Mouse (Mus musculus): ENCODE measurements around the gene Tsc22d1. TPM values are rescaled to one million over a fixed set of nuclear protein-coding genes. Genes with fewer than 3 reads are reported as not detected.
A peak's percentile ranks its signal among the peaks of the same experiment; 100 is the strongest.

Gene Tsc22d1
- polyA plus RNA-seq, 1 experiment from 2014 or later: 323 TPM

DNA sequence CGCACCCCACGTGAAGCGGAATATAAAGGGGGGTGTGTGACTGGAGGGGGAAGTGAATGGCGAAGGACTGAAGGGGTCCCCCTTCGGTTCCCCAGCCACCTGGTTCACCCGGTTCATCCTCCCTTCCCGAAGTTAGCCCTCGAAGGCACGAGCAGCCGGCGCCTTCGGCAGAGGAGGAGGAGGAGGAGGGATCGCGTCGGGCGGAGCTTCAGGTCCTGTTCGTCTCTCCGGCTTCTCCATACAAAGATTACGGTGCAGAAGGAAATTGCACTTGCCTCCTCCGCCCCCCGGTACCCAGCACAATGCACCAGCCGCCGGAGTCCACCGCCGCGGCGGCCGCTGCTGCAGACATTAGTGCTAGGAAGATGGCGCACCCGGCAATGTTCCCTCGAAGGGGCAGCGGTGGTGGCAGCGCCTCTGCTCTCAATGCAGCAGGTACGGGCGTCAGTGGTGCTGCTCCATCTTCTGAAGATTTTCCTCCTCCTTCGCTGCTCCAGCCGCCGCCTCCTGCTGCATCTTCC is 1.1 kb downstream of the Tsc22d1 start:
- peak overlapping the region; percentile 78 for H3K4me3 ChIP-seq
- H3K9ac ChIP-seq: peak overlapping the region; percentile 92
- no peaks in the 10 kb centered on the region for H3K27me3 ChIP-seq (replicated peaks)
- WGBS: 1% methylated on average over 34 of the region's 38 CpGs
- ATAC-seq (ENCODE audit: insufficient number of reproducible peaks, low FRiP score): peak; percentile 20
- H3K4me1 ChIP-seq (replicated peaks): peaks cover 45% of the 10 kb centered on the region
- no peaks in the 10 kb centered on the region for H3K9me3 ChIP-seq (replicated peaks)
- peak overlapping the region; percentile 86 for H3K4me2 ChIP-seq
- peak overlapping the region; percentile 95 for H3K27ac ChIP-seq (ENCODE audit: poor library complexity, severe bottlenecking)
- H3K36me3 ChIP-seq: peaks cover 28% of the 10 kb centered on the region

DNA sequence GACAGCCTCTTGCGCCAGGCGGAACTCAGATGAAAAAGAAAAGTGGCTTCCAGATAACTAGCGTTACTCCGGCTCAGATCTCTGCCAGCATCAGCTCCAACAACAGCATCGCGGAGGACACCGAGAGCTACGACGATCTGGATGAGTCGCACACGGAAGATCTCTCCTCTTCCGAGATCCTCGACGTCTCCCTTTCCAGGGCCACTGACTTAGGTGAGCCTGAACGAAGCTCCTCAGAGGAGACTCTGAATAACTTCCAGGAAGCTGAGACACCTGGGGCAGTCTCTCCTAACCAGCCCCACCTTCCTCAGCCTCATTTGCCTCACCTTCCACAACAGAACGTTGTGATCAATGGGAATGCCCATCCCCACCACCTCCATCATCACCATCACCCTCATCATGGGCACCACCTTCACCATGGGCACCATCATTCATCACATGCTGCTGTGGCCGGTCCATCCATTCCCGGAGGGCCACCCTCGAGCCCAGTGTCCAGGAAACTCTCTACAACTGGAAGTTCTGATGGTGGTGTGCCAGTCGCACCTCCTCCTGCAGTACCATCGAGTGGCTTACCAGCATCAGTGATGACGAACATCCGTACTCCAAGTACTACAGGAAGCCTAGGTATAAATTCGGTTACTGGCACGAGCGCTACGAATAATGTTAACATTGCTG is 1.7 kb downstream of the Tsc22d1 start:
- 54% methylated on average over 27 of the region's 27 CpGs for WGBS
- ATAC-seq (ENCODE audit: insufficient number of reproducible peaks, low FRiP score): no peak
- H3K4me1 ChIP-seq (replicated peaks): peaks cover 46% of the 10 kb centered on the region
- H3K4me2 ChIP-seq: peak overlapping the region; percentile 86
- peak overlapping the region; percentile 78 for H3K4me3 ChIP-seq
- peak overlapping the region; percentile 95; the same call in 1 of the 2 replicates for H3K27ac ChIP-seq (ENCODE audit: poor library complexity, severe bottlenecking)
- H3K9ac ChIP-seq: peak overlapping the region; percentile 92
- H3K9me3 ChIP-seq (replicated peaks): no peaks in the 10 kb centered on the region
- H3K27me3 ChIP-seq (replicated peaks): no peaks in the 10 kb centered on the region
- peaks cover 28% of the 10 kb centered on the region for H3K36me3 ChIP-seq

DNA sequence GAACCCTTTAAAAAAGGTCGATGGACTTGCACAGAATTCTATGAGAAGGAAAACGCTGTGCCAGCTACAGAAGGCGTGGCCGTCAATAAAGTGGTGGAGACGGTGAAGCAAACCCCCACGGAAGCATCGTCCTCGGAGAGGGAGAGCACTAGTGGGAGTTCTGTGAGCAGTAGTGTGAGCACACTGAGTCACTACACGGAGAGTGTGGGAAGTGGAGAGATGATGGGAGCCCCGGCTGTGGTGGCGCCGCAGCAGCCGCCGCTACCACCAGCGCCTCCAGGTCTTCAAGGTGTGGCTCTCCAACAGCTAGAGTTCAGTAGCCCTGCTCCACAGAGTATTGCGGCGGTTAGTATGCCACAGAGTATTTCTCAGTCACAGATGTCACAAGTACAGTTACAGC is 2.6 kb downstream of the Tsc22d1 start:
- no peak overlapping the region for H3K4me2 ChIP-seq
- 91% methylated on average over 17 of the region's 17 CpGs for WGBS
- no peaks in the 10 kb centered on the region for H3K9me3 ChIP-seq (replicated peaks)
- no peak overlapping the region for H3K9ac ChIP-seq
- no peak for ATAC-seq (ENCODE audit: insufficient number of reproducible peaks, low FRiP score)
- H3K27me3 ChIP-seq (replicated peaks): no peaks in the 10 kb centered on the region
- no peak overlapping the region for H3K4me3 ChIP-seq
- no peak overlapping the region for H3K27ac ChIP-seq (ENCODE audit: poor library complexity, severe bottlenecking)
- H3K36me3 ChIP-seq: peaks cover 32% of the 10 kb centered on the region
- peaks cover 46% of the 10 kb centered on the region for H3K4me1 ChIP-seq (replicated peaks)

DNA sequence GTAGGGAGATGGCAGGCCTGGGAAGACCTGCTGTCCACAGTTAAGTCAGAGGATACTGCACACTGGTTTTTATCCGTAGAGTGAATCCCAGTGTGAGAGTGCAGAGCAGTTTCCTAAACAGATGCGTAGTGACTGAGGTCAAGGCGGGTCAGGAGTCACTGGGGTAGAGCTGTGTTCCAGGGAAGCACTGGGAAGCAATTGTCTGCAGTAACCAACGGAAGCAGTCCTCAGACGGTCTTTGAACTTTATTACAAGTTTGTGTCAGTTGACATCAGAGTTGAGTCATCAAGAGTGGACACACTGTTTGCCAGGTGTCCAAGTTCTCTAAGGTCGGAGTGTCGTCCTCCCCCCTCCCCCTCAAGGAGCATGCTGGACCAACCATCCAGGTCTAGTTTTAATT is 6.0 kb downstream of the Tsc22d1 start:
- H3K36me3 ChIP-seq: peaks cover 60% of the 10 kb centered on the region
- no peak overlapping the region for H3K9ac ChIP-seq
- no peak for ATAC-seq (ENCODE audit: insufficient number of reproducible peaks, low FRiP score)
- peak overlapping the region; percentile 22; the same call in 1 of the 2 replicates for H3K4me2 ChIP-seq
- no peak overlapping the region for H3K27ac ChIP-seq (ENCODE audit: poor library complexity, severe bottlenecking)
- H3K4me3 ChIP-seq: no peak overlapping the region
- no peaks in the 10 kb centered on the region for H3K27me3 ChIP-seq (replicated peaks)
- WGBS: 55% methylated on average over 7 of the region's 7 CpGs
- H3K4me1 ChIP-seq (replicated peaks): peaks cover 42% of the 10 kb centered on the region
- H3K9me3 ChIP-seq (replicated peaks): no peaks in the 10 kb centered on the region

DNA sequence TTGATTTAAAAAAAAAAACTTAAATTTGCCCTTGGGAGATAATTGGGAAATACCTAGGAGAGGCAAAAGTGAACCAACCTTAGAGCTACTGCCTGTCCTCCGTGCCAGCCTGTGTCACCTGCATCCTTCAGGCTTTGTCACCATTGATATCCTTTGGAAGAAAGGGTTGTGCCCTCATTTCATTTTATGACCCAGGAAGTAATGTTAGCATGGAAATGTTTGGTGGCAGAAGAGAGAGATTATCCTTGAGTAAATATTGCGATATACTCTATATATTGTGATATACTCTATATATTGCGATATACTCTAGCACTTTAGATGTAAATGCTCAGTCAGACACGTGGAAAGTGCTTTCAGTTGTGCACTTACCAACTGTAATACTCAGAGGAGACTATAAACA is 6.4 kb downstream of the Tsc22d1 start:
- ATAC-seq (ENCODE audit: insufficient number of reproducible peaks, low FRiP score): no peak
- H3K4me3 ChIP-seq: no peak overlapping the region
- no peak overlapping the region for H3K9ac ChIP-seq
- no peaks in the 10 kb centered on the region for H3K9me3 ChIP-seq (replicated peaks)
- no peak overlapping the region for H3K4me2 ChIP-seq
- H3K4me1 ChIP-seq (replicated peaks): peaks cover 40% of the 10 kb centered on the region
- H3K27ac ChIP-seq (ENCODE audit: poor library complexity, severe bottlenecking): no peak overlapping the region
- 86% methylated on average over 4 of the region's 4 CpGs for WGBS
- H3K36me3 ChIP-seq: peaks cover 64% of the 10 kb centered on the region
- H3K27me3 ChIP-seq (replicated peaks): no peaks in the 10 kb centered on the region

DNA sequence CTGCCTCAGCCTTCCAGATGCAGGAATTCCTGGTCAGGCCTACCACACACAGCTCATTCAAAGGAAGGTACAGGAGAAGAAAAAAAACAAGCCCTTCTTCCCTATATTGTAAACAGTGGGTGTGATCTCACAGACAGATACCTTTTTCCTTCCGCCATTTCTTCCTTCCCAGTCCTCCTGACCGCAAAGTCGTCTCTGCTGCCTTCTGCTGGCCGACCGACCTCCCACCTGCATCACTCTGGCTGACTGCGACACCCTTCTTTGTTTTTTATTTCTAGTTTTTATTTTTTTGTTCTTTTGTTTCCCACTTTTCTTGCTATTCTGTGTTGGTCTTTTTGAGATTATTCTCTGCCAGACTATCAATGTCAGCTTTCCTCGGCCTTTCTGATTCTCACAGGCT is 10.7 kb downstream of the Tsc22d1 start:
- peaks cover 55% of the 10 kb centered on the region for H3K36me3 ChIP-seq

DNA sequence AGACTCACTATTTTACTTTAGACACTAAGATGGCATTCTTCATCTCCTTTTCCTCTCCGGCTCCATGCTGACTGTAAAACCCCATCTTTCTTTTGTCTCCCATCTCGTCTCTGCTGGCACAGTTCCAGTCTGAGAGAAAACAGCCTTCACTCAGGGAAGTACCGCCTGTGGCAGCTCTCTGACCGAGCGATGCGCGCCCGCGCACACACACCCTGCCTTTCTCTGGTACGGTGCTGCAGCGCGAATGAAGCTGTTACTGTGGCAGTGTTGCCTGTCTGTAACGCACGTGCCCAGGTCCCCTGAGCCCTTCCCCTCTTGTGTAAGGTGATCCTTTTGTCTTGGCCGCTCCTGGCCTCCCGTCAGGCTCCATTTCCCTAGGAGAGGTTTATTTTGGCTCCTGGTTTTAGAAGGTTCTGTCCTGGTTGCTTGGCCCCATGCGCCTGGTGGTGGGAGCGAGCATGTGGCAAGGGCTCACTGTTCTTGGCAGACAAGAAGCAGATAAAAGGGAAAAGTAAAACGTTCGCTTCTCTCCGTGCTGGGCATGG is 11.3 kb downstream of the Tsc22d1 start:
- Histone ChIP-seq H3K9me3 (replicated peaks) (no peaks in the 10 kb centered on the region), H3K9ac (no peak overlapping the region), H3K4me2 (no peak overlapping the region), H3K27ac (ENCODE audit: poor library complexity, severe bottlenecking) (no peak overlapping the region), H3K4me3 (no peak overlapping the region), H3K4me1 (replicated peaks) (no peaks in the 10 kb centered on the region; the same call in none of the 2 replicates), H3K27me3 (replicated peaks) (no peaks in the 10 kb centered on the region), H3K36me3 (peaks cover 58% of the 10 kb centered on the region)
- no peak for ATAC-seq (ENCODE audit: insufficient number of reproducible peaks, low FRiP score)
- WGBS: 91% methylated on average over 21 of the region's 21 CpGs

More for the DNA sequence above, 10.7 kb downstream of the Tsc22d1 start:
- Histone ChIP-seq H3K9ac (no peak overlapping the region), H3K4me2 (no peak overlapping the region), H3K9me3 (replicated peaks) (no peaks in the 10 kb centered on the region), H3K4me3 (no peak overlapping the region), H3K27ac (ENCODE audit: poor library complexity, severe bottlenecking) (no peak overlapping the region), H3K27me3 (replicated peaks) (no peaks in the 10 kb centered on the region), H3K4me1 (replicated peaks) (peaks cover 5% of the 10 kb centered on the region)
- 89% methylated on average over 7 of the region's 7 CpGs for WGBS
- no peak for ATAC-seq (ENCODE audit: insufficient number of reproducible peaks, low FRiP score)

DNA sequence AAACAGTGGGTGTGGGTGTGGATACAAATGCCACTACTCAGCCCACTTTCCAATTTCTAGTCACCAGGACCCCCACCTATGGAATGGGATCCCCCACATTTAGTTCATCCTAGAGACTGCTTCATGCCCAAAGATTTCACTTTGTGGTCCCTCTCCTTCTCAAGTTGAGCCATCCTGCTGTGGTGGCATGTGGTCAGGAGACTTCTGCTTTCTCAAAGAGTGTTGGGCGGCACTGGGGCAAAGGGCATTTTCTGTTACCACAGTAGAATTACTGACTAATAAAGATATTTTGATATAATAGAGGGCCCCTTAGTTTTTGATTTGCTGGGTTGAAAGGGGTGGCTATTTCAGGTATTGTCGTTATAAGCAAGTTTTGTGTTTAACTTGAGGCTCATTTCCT is 14.1 kb downstream of the Tsc22d1 start:
- Histone ChIP-seq H3K27me3 (replicated peaks) (no peaks in the 10 kb centered on the region), H3K9ac (no peak overlapping the region), H3K4me2 (no peak overlapping the region), H3K27ac (ENCODE audit: poor library complexity, severe bottlenecking) (no peak overlapping the region), H3K4me1 (replicated peaks) (no peaks in the 10 kb centered on the region; the same call in 1 of the 2 replicates), H3K9me3 (replicated peaks) (no peaks in the 10 kb centered on the region), H3K4me3 (no peak overlapping the region), H3K36me3 (peaks cover 56% of the 10 kb centered on the region)
- ATAC-seq (ENCODE audit: insufficient number of reproducible peaks, low FRiP score): no peak
- 91% methylated on average over 2 of the region's 2 CpGs for WGBS

DNA sequence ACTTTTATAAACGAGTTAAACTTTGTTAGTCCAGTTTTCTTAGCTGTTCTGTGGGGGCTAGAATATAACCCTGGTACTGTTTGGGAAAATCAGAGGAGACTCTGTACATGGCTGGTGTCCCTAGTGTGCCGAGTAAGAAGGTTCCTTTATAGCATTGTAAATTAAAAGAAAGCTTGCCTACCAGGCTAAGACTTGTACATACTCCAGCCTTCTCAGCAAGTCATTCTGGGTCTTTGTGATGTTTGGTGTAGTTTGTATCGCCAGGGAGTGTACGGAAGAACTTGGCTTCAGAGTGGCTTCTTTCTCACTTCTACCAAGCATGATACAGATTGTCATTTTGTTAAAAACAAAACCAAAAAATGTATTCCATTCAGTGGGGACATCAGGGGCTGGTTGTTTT is 17.2 kb downstream of the Tsc22d1 start:
- ATAC-seq (ENCODE audit: insufficient number of reproducible peaks, low FRiP score): no peak
- no peaks in the 10 kb centered on the region for H3K27me3 ChIP-seq (replicated peaks)
- WGBS: 90% methylated on average over 4 of the region's 4 CpGs
- H3K4me2 ChIP-seq: no peak overlapping the region
- H3K4me1 ChIP-seq (replicated peaks): no peaks in the 10 kb centered on the region
- no peak overlapping the region for H3K27ac ChIP-seq (ENCODE audit: poor library complexity, severe bottlenecking)
- no peak overlapping the region for H3K9ac ChIP-seq
- no peaks in the 10 kb centered on the region for H3K9me3 ChIP-seq (replicated peaks)
- H3K36me3 ChIP-seq: peaks cover 36% of the 10 kb centered on the region
- H3K4me3 ChIP-seq: no peak overlapping the region

DNA sequence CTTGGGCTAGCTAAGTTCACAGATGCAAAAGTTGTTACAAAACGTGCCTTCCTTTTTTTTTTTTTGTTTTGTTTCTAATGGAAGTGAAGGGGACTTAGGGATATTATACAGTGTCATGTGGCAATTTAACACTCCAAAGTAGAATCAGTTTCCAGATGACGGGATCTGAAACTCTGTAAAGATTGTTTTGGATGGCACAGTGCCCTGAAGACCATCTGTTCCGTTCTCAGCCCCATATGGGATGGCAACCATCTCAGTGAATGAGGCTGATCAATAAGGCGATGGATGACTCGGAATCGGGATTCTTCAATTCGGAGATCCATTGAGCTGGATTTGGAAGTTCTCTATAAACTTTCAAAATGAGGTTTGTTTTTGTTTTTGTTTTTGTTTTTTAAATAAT is 17.6 kb downstream of the Tsc22d1 start:
- no peak for ATAC-seq (ENCODE audit: insufficient number of reproducible peaks, low FRiP score)
- Histone ChIP-seq H3K27ac (ENCODE audit: poor library complexity, severe bottlenecking) (no peak overlapping the region), H3K36me3 (peaks cover 36% of the 10 kb centered on the region), H3K4me3 (no peak overlapping the region), H3K4me2 (no peak overlapping the region), H3K9ac (no peak overlapping the region), H3K27me3 (replicated peaks) (no peaks in the 10 kb centered on the region), H3K4me1 (replicated peaks) (no peaks in the 10 kb centered on the region), H3K9me3 (replicated peaks) (no peaks in the 10 kb centered on the region)
- 83% methylated on average over 7 of the region's 7 CpGs for WGBS

DNA sequence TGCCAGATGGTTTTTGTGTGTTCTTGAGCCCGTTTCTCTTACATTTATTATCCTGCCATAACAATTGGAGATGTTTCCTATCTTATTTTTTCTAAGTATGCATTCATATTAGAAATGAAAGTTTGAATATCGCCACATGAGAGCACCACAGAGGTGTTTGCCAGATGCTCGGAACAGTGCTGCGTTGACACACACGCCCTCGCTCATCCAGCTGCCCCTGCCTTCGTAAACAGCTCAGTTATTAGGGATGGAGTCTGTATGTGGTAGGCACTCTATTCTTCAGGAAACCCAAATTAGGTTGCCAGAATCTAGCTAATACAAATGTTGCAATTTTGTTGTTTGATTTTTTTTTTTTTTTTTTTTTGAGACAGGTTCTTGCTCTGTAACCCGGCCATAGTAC is 18.1 kb downstream of the Tsc22d1 start:
- Histone ChIP-seq H3K36me3 (peaks cover 36% of the 10 kb centered on the region), H3K9ac (no peak overlapping the region), H3K4me2 (no peak overlapping the region), H3K4me1 (replicated peaks) (no peaks in the 10 kb centered on the region), H3K27me3 (replicated peaks) (no peaks in the 10 kb centered on the region), H3K9me3 (replicated peaks) (no peaks in the 10 kb centered on the region), H3K4me3 (no peak overlapping the region), H3K27ac (ENCODE audit: poor library complexity, severe bottlenecking) (no peak overlapping the region)
- WGBS: 89% methylated on average over 8 of the region's 8 CpGs
- ATAC-seq (ENCODE audit: insufficient number of reproducible peaks, low FRiP score): no peak

Data from heart, embryonic 12.5 days (tissue).